ENCODE assay signal across 8 mouse cellular contexts in genomic region chr7:97311620-97312019, GRCm38 (mm10).
"Had no signal": no experiment of that assay in that cellular context is flagged by ENCODE, and none has a peak within 500 bp of the region (broad histone marks: within the 10 kb centered on the region; RNA-seq: fewer than 3 reads in every experiment).

No protein-coding gene starts in this region.

- DNase-seq: kidney, adult 18-20 months; kidney, postnatal 10 days; left cerebral cortex, postnatal 4 days; lung, embryonic 14.5 days; lung, postnatal 10 days; retina, postnatal 1 day; right cerebral cortex, postnatal 25 days; thymus, postnatal 14 days had no signal
